Comparison of ENCODE assay signal across 26 mouse cellular contexts in genomic region chr19:5579971-5580370, GRCm38 (mm10). TPM values are rescaled to one million over a fixed set of nuclear protein-coding genes. Genes with fewer than 3 reads are reported as not detected.
DNase-seq lines count a peak whose midpoint lies in the region; TF ChIP-seq lines count a peak whose summit lies in the region.
"Had no signal": no experiment of that assay in that cellular context is flagged by ENCODE, and none has a peak within 500 bp of the region (broad histone marks: within the 10 kb centered on the region; RNA-seq: fewer than 3 reads in every experiment).

No protein-coding gene starts in this region.

- H3K4me1 ChIP-seq in E14TG2a.4 (replicated peaks; ENCODE audit: low read depth, low read length) (peaks cover 55% of the 10 kb centered on the region), ES-Bruce4 (ENCODE audit: control insufficient read depth, insufficient read depth, low read length) (peaks cover 2% of the 10 kb centered on the region), ES-E14 (ENCODE audit: control insufficient read depth in 2 of 2, insufficient read depth in 2 of 2, low read length in 2 of 2, poor library complexity in 1 of 2) (peaks cover 2 to 6% of the 10 kb centered on the region in 2 experiments; a peak in 1 of 4 replicates)
- H3K4me1 ChIP-seq: embryonic facial prominence, embryonic 13.5 days; embryonic facial prominence, embryonic 15.5 days; forebrain, embryonic 10.5 days; forebrain, embryonic 12.5 days had no signal

- peaks cover 11% of the 10 kb centered on the region for H3K9me3 ChIP-seq in E14TG2a.4 (ENCODE audit: low read length)
- no peaks in the 10 kb centered on the region for H3K9me3 ChIP-seq in ES-Bruce4 (replicated peaks; ENCODE audit: control insufficient read depth, insufficient read depth, low read length, poor library complexity, severe bottlenecking)
- H3K9me3 ChIP-seq in ES-E14 (ENCODE audit: control insufficient read depth, insufficient read depth, low read depth, low read length) = no peaks in the 10 kb centered on the region
- H3K9me3 ChIP-seq: embryonic facial prominence, embryonic 13.5 days; embryonic facial prominence, embryonic 15.5 days; forebrain, embryonic 10.5 days; forebrain, embryonic 12.5 days had no signal

- DNase-seq in ES-E14 (ENCODE audit: low read depth, low spot score) (peak; percentile 54), ZHBTc4 (ENCODE audit: low read depth, low spot score) (peak; percentile 83)
- DNase-seq in gastrocnemius, adult 8-10 months (ENCODE audit: low spot score in 2 of 2) = no peak
- no peak for DNase-seq in ovary, postnatal 10 days (ENCODE audit: low spot score)
- DNase-seq in thymus, postnatal 25 days = no peak
- no peak for DNase-seq in ovary, adult 18-20 months (ENCODE audit: low spot score)
- DNase-seq: adrenal gland, adult 2 months; adrenal gland, postnatal 10 days; adrenal gland, postnatal 25 days; cerebellum, adult 11-12 months; cerebellum, adult 8-10 months; cerebellum, adult 9-11 months; cerebellum, postnatal 14 days; cerebellum, postnatal 36 days; embryo, embryonic 11 days had no signal

- H3K36me3 ChIP-seq in E14TG2a.4 (ENCODE audit: insufficient read depth, low read length) (no peaks in the 10 kb centered on the region), ES-Bruce4 (ENCODE audit: control insufficient read depth, insufficient read depth, low read length, poor library complexity, severe bottlenecking) (no peaks in the 10 kb centered on the region), ES-E14 (ENCODE audit: control insufficient read depth, insufficient read depth, low read length, poor library complexity, severe bottlenecking) (no peaks in the 10 kb centered on the region)
- H3K36me3 ChIP-seq: embryonic facial prominence, embryonic 13.5 days; embryonic facial prominence, embryonic 15.5 days; forebrain, embryonic 10.5 days; forebrain, embryonic 12.5 days had no signal

- no peaks in the 10 kb centered on the region for H3K27me3 ChIP-seq in E14TG2a.4 (ENCODE audit: insufficient read depth, low read length)
- no peaks in the 10 kb centered on the region for H3K27me3 ChIP-seq in ES-Bruce4 (ENCODE audit: control insufficient read depth, insufficient read depth, low read length, poor library complexity, severe bottlenecking)
- H3K27me3 ChIP-seq: embryonic facial prominence, embryonic 13.5 days had no signal

- H3K4me3 ChIP-seq in E14TG2a.4 (replicated peaks; ENCODE audit: low read length) (peak overlapping the region; percentile 51), ES-Bruce4 (ENCODE audit: low read depth, low read length) (no peak overlapping the region), ES-E14 (ENCODE audit: insufficient read depth in 1 of 2, low read depth in 1 of 2, low read length in 2 of 2, poor library complexity in 1 of 2, severe bottlenecking in 1 of 2) (no peak overlapping the region)
- H3K4me3 ChIP-seq: embryonic facial prominence, embryonic 13.5 days; embryonic facial prominence, embryonic 15.5 days; erythroblast, embryonic 14.5 days; forebrain, embryonic 10.5 days; forebrain, embryonic 12.5 days had no signal

- H3K9ac ChIP-seq in ES-Bruce4 (ENCODE audit: low read depth, poor library complexity, severe bottlenecking) (no peak overlapping the region), ES-E14 (ENCODE audit: insufficient read depth, low read depth, low read length, poor library complexity, severe bottlenecking) (peak overlapping the region; percentile 51; the same call in 1 of the 2 replicates)
- H3K9ac ChIP-seq: embryonic facial prominence, embryonic 13.5 days; embryonic facial prominence, embryonic 15.5 days; forebrain, embryonic 12.5 days had no signal

- in situ Hi-C loops in ES-E14 (cut with MboI; ENCODE audit: low sequenced_read_pairs in 2 of 2, unreplicated experiment in 2 of 2) = no loop called here

- peak overlapping the region; percentile 62 for H3K27ac ChIP-seq in ES-Bruce4 (ENCODE audit: insufficient read depth, low read length)
- peak overlapping the region; percentile 90; the same call in 1 of the 2 replicates for H3K27ac ChIP-seq in ES-E14 (ENCODE audit: insufficient read depth, low read depth, low read length, poor library complexity, severe bottlenecking)
- H3K27ac ChIP-seq: embryonic facial prominence, embryonic 13.5 days; embryonic facial prominence, embryonic 15.5 days; forebrain, embryonic 10.5 days; forebrain, embryonic 12.5 days had no signal

- TF ChIP-seq POLR2A in ES-Bruce4 (IDR thresholded peaks at IDR 0.05; ENCODE audit: insufficient read depth, low read length) = no peak

- TF ChIP-seq EP300 in ES-Bruce4 (IDR thresholded peaks at IDR 0.05; ENCODE audit: insufficient read depth, low read depth, low read length) = 0 out of 2 replicates have a peak, but pooled peaks have one; percentile 18

- TF ChIP-seq CTCF in E14TG2a.4 (conservative IDR thresholded peaks at IDR 0.05; ENCODE audit: low read length) = no peak
- no peak for TF ChIP-seq CTCF in ES-Bruce4 (IDR thresholded peaks at IDR 0.05; ENCODE audit: low read depth, low read length)

TF ChIP-seq in ES-E14, 5 proteins besides CTCF, POLR2A, EP300 and RAD21:
- no peak for TF ChIP-seq CHD2 (IDR thresholded peaks at IDR 0.05; ENCODE audit: low read depth, low read length)
- no peak for TF ChIP-seq ZNF384 (IDR thresholded peaks at IDR 0.05; ENCODE audit: low read depth, low read length)
- TF ChIP-seq MAFK (IDR thresholded peaks at IDR 0.05; ENCODE audit: insufficient read depth, low read depth, low read length) = no peak
- TF ChIP-seq HCFC1 (IDR thresholded peaks at IDR 0.05; ENCODE audit: borderline replicate concordance, insufficient read depth, low read length) = no peak
- no peak for TF ChIP-seq ZC3H11A (IDR thresholded peaks at IDR 0.05; ENCODE audit: borderline replicate concordance, low read depth, low read length)
TF ChIP-seq in ES-E14: peak in this region for 0.

RNA-seq across cellular contexts. Expression of gene Ap5b1, which starts 12.1 kb away (rescaled TPM):
- 1.9 TPM in 2 replicates for polyA plus RNA-seq in ES-Bruce4 (2011; ENCODE audit: insufficient read depth, insufficient read length, low read depth, missing spikeins)
- 6.4 and 9.5 TPM in 2 replicates for total RNA-seq in ES-E14 (2012; rRNA removed)
- total RNA-seq in gastrocnemius, adult 8-10 months (2022) = 1 to 10 TPM; 2.0 to 2.6 (median 2.5) TPM

RNA-seq across cellular contexts. Expression of gene Ovol1, which starts 19.5 kb away (rescaled TPM):
- 0.46 and 0.52 TPM in 2 replicates for polyA plus RNA-seq in ES-Bruce4 (2011; ENCODE audit: insufficient read depth, insufficient read length, low read depth, missing spikeins)
- total RNA-seq in ES-E14 (2012; rRNA removed) = 0.58 and 1.1 TPM in 2 replicates
- total RNA-seq in gastrocnemius, adult 8-10 months (2022) = not detected
- total RNA-seq: adrenal gland, adult 2 months; adrenal gland, postnatal 10 days; adrenal gland, postnatal 25 days; common myeloid progenitor, adult 5-6 weeks; MEL had no signal
- polyA plus RNA-seq: adrenal gland, adult 2 months; C2C12; forebrain, embryonic 14.5 days had no signal

RNA-seq across cellular contexts. Expression of gene Rnaseh2c, which starts 21.7 kb away (rescaled TPM):
- polyA plus RNA-seq in ES-Bruce4 (2011; ENCODE audit: insufficient read depth, insufficient read length, low read depth, missing spikeins) = 47.2 and 56.5 TPM in 2 replicates
- 87.9 and 99.5 TPM in 2 replicates for total RNA-seq in ES-E14 (2012; rRNA removed)
- 10 to 100 TPM; 40.5 to 63.8 (median 50.9) TPM for total RNA-seq in gastrocnemius, adult 8-10 months (2022)

RNA-seq across cellular contexts. Expression of gene Kat5, which starts 30.1 kb away (rescaled TPM):
- 50.9 and 65.5 TPM in 2 replicates for polyA plus RNA-seq in ES-Bruce4 (2011; ENCODE audit: insufficient read depth, insufficient read length, low read depth, missing spikeins)
- 52.2 and 75.6 TPM in 2 replicates for total RNA-seq in ES-E14 (2012; rRNA removed)
- 10 to 100 TPM; 17.2 to 23.9 (median 21.6) TPM for total RNA-seq in gastrocnemius, adult 8-10 months (2022)

RNA-seq across cellular contexts. Expression of gene Rela, which starts 57.3 kb away (rescaled TPM):
- polyA plus RNA-seq in ES-Bruce4 (2011; ENCODE audit: insufficient read depth, insufficient read length, low read depth, missing spikeins) = 28.5 and 32.9 TPM in 2 replicates
- total RNA-seq in ES-E14 (2012; rRNA removed) = 9.7 and 12.1 TPM in 2 replicates
- 10 to 100 TPM; 13.8 to 20.5 (median 15.0) TPM for total RNA-seq in gastrocnemius, adult 8-10 months (2022)

Comparison
In these comparisons a context has a peak if more than half of its experiments do, and no peak if none do; other contexts are left out.
1. DNase-seq: peak in ES-E14 (single experiment) and ZHBTc4 (single experiment); none in gastrocnemius, adult 8-10 months (0 of 2), ovary, postnatal 10 days (single experiment), thymus, postnatal 25 days (single experiment) and ovary, adult 18-20 months (single experiment).